Mouse (Mus musculus) embryo, embryonic 10.5 days (tissue): ENCODE data around the gene Drc7.

Experiments
- DNase-seq: peaks from one replicate; pipeline ENCODE4 v3.0.0-alpha.2; 2015; ENCODE audit warnings: low spot score

The Drc7 gene

DNA sequence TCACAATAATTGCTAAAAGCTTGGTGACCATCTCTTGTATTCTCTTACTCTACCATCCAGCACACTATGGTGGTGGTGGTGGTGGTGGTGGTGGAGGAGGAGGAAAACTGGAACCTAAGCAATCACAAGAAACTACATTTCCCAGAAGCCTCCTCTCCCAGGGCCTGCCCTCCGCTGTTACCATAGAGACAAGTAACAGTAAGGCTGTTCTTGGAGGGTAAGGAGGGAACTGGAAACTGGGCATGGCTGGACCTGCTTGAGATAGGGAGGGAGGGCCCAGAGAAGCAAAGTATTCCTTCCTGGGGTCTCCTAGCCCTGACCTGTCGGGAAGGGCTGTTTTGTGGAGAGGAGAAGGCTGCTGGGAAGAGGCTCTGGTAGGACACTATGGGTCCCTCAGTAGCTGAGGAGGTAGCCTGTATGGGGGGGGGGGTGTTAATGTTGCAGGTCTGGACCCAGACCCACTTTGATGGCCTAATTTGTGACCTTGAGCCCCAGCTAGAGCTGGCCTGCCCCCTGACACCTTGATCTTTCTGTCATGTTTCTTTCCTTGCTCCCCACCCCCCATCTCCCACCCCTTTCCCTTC lies at the start of gene Drc7:
Gene Drc7, plus strand, starts transcription at position 177 of the 584 bp plus-strand sequence.
- DNase-seq = peak; percentile 62

DNA sequence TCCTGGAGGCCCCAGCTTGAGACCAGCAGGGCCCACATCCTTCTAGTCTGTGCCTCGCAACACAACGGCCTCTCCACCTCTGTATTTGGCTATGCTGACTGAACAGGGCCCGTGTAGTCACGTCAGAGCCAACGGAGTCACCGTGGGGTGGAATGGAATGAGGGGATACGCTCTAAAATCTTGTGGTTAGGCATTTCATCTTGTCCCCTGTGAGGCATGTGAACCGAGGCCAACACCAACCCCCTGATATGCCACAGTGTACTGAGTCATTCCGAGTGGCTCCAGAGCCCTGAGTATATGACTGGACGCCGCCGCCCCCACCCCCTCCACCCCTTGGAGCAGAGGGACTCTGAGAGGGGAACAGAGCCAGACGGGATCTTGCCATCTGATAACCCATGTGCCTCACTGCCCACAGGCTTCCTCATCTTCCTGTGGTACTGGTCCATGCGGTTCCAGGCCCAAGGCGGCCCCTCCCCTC lies 42.4 kb upstream of the Drc7 start:
- DNase-seq = no peak

DNA sequence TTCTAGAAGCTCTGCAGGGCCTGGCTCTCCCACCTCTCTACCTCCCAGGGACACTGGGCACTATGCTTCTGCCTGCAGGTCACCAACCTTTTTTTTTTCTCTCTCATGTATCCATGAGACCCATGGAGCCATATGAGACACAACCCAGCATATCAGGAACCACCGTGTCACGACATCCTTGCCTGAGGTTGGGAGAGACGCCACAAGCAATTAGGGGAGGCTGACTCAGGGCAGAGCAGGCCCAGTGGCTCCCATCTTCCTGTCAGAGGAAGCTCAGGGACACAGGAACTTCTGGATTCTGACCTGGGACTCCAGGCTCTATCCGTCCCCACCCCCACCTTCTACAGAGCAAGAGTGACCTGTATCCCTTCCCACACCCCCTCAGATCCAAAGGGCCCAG lies 39.0 kb upstream of the Drc7 start:
- no peak for DNase-seq

DNA sequence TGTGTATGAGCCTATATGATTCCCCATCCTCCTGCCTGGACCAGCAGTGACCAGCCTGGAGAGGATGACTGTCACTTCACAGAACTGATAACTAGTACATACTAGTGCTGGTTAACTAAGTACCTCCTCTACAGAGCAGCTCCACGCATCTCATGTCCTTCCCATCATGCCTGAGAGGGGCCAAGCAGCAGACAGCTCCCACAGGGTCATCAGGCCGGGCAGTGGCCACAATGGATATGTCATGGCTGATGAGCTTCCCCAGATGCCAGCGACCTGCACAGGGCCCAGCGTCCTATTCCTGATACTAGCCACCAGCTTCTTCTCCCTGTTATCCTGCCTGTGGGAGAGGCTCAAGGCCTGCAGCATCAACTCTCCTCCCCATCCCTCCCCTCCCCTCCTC lies 38.2 kb upstream of the Drc7 start:
- no peak for DNase-seq

DNA sequence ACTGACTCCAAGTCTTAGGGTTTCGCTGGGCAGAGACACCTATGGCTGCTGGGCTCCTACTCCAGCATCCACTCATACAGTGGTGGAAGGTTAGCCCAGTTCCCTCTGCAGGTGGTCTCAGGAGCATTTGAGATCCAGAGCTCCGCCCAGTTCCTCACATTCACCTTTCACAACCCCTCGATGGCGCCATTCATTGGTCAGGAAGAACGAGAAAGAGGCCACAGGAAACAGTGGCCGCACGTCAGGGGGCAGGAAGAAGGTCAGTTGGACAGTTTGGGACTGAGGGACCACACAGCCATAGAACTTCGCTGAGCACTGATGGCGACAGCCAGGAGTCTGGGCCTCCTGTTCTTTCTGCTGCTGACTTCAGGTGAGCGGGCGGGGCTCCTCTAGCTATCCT lies 37.5 kb upstream of the Drc7 start, which contains the start of gene Adgrg3:
Gene Adgrg3, plus strand, starts transcription at position 242 of the 400 bp plus-strand sequence.
- no peak for DNase-seq

DNA sequence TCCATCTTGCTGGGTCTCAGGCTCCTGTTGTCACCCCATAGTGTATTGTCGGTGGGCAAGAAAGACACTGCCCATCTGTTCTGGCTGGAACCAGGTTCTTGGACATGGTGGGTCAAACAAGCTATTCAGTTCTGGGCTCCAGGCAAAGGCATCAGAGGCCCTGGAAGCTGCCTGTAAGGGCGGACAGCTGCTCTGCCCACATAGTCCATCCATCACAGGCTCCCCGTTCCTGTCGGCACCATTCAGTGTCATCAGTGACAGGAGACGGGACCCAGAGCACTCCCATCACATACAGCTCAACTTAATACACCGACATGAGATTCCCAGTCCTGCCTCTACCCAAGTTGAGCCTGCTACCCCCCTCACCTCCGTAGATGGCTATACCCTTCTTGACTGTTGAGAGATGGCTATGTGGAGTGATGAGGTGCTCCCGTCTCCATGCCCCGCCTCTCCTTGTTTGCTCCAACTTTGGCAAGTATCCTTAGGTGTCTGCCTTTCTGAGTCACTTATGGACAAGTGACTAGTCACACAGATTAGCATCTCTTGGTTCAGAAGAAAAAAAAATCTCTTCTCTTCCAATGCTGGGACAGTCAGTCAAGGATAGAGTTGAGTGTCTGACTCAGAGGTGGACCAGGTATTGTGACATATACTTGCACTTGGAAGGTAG lies 36.8 kb upstream of the Drc7 start:
- DNase-seq = no peak

DNA sequence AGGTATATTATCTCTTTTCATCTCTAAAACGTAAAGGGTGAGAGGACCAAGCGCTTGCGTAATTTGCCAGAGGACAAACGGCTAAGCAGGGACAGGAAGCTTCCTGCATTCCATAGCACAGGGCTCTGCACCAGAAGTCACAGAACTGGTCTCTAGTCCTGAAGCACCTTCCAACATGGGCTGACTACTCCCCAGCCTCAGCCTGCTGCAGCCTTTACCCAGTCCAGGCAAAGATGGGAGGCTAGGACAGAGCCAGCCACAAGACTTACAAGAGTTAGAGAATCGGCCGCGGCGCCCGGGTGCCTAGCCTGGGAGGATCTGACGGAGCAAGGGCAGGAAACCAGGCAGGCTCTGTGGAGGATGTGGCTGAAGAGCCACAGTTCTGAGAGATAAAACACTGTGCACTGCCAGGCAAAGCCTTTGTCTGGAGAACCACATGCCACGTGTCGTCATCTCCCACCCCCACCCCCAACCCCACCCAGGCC lies 34.6 kb upstream of the Drc7 start:
- DNase-seq = no peak

DNA sequence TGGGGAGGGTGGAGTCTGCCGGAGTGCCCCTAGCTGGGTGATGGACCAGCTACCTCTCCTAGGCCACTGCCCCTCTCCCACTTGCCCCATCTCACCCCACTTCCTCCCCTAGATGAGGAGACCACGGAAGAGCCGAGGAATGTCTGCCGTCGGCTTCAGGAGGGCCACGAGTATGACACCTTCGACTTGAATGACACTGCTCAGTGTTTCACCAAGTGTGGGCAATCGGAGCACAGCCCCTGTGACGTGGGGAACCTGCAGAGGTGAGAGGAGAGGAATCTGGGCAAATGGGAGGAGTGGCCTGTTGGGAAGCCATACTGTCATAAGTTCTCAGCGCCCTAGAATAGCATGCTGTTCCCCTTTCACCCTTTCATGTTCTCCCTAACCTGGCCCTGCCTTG lies 34.1 kb upstream of the Drc7 start:
- no peak for DNase-seq

DNA sequence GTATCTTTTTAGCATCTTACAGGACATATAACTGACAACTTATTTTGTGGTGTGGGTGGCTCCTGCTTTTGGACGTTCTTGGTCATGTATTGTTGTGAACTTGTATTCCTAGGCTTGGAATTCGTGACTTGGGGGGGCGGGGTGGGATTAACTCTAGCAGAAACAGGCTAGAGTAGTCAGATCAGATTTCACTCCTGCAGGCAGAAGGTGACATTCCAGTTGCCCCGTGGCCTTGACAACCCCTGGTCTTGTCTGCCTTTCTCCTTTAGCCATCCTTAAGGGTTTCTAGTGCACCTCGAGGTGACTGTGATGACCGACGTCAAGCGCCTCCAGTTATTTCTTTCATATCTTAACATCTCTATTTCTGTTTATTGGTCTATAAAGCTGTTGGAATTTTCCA lies 31.7 kb upstream of the Drc7 start:
- peak; percentile 49 for DNase-seq

DNA sequence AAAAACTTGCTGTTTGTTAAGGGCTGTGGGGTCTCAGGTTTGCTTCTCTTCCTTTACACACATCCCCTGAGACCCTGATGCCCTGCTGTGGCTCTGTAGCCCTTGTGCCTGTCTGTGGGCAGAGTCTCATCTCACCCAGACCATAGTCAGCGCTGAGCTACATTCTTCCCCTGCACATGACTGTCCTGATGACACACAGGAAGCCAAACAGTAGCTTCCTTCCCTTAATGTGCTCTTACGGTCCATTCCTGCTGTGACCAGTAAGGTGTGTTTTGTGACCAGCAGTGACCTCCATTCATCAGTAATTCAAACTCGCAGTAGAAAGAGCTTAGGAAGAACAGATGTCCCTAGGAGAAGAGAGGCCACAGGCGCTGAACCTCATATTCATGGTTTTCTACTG lies 30.5 kb upstream of the Drc7 start:
- DNase-seq = no peak

DNA sequence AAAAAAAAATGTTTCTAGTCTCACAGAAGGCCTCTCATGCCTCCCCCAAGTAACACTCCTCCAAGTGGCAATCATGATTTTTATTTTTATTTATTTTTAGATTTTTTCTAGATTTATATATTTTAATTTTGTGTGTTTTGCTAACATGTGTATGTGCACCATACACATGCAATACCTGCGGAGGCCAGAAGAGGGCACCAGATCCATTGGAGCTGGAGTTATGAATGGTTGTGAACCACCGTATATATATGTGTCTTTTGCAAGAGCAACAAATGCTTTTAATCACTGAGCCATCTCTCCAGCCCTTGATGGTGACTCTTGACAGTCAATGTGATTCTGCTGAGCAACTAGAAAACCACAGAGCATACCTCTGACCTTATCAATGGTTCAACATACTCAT lies 29.5 kb upstream of the Drc7 start:
- peak; percentile 38 for DNase-seq

DNA sequence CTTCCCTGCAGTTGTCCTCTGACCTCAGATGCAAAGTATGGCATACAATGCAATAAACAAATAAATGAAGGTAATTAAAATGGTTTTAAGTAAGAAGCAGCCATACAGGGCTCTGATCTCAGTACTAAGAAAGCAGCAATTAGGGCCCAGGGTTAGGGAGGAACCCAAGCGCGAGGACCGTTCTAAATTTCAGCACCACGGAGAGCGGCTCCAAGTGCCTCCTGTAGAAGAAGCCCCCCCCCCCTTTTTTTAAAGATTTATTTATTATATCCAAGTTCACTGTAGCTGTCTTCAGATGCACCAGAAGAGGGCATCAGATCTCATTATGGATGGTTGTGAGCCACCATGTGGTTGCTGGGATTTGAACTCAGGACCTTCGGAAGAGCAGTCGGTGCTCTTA lies 26.5 kb upstream of the Drc7 start:
- DNase-seq = peak; percentile 72

DNA sequence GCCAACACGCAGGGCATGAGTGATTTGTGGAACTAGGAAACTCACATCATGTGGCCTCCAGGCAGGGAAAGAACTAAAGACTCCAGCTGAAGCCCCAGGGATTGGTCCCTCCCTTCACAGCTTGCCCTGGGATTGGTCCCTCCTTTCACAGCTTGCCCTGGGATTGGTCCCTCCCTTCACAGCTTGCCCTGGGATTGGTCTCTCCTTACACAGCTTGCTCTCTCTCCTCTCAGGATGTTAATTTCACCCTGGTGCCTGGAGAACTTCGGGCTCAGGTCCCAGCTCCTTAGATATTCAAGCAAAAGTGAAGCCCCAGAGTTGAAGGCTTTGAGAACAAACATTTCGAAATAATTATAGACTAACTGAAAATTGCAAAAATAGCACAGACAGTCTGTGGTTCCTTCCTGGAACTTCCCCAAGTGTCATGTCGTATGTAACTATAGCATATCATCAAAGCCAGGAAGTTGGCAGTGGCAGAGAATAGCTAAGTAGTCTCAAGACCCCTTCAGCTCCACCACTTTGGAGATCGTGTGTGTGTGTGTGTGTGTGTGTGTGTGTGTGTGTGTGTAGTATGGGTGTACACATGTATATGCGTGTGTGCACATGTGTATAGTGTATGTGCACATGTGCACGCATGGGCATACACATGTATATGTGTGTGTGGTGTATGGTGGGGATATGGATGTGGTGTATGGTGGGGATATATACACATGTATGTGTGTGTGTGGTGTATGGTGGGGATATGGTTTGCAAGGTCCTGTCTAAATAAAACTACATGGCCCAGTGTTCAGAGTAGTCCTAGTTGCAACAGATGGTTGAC lies 17.6 kb upstream of the Drc7 start:
- DNase-seq = peak; percentile 36

DNA sequence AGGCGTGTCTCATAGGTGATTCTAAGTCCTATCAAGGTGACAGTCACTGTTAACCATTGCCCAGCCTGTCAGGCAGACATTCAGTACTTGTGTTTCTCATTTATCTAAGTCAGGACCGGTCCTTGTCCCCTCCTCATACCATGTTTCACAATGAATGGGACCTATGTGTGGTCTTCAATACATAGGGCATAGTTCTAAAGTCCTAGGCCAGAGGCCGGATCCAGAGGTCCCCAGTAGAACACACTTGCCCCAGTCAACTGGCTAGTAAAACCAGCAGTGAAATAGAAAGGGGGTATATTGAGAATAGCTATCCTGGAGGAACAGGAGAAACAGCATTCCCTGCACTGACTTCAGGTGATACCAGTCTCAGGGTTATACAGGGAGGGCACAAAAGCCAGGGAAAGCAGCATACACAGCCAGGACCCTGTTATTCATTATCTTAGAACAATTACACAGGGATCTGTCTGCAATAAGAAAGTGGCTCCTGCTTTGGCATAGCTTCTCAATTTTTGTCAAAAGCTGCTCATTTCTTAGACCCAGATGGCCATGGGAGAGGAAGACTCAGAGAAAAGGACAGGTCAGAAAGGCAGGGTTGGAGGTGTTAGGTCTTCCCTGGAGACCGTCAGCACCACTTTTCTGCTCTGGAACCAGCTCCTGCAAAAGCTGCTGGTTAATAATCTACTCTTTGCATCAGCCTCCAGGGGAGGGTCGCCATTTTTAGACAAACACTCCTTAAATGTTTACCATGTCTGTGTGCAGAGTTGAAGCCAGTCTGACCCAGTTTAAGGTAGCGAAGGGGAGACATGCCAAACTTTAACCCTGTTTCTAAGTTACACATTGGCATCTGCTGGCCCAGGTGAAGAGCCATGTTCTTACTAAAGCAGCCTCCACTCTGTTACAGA lies 12.8 kb upstream of the Drc7 start:
- DNase-seq = no peak

DNA sequence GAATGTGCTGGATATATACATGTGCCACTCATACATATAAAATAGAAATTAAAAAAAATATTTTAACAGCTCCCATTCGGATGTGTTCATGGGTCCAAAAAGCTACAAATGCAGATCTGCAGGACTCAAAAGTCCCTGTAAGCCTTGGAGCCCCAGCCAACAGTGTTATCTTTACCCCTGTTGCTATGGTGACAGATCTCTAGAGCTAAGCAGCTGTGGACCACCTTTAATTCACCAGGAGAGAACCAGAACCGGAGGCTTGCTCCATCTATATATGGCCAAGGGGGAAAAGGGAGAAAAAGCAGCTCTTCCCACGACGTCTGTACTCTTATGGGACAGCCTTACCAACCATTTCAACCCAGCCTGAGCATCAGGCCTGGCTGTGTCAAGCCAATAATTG lies 10.1 kb upstream of the Drc7 start:
- DNase-seq = no peak

DNA sequence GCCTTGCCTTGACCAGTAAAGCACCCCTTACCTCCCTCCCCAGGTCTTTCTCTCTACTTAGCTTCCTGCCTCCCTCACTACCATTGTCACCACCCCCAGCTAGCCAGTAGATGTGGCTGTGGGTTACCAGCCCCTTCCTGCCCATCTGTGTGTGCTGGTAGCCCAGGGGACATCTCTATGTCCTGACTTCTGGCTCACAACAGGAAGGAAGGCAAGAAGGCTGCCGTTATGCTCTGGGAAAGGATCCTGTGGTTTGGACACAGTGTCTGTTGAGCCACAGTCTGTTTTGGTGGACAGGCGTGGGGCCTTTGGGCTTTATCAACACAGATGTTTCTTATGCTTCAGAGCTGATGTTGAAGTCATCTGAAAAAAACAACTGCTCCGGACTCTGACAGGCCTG lies 7.9 kb upstream of the Drc7 start:
- no peak for DNase-seq

DNA sequence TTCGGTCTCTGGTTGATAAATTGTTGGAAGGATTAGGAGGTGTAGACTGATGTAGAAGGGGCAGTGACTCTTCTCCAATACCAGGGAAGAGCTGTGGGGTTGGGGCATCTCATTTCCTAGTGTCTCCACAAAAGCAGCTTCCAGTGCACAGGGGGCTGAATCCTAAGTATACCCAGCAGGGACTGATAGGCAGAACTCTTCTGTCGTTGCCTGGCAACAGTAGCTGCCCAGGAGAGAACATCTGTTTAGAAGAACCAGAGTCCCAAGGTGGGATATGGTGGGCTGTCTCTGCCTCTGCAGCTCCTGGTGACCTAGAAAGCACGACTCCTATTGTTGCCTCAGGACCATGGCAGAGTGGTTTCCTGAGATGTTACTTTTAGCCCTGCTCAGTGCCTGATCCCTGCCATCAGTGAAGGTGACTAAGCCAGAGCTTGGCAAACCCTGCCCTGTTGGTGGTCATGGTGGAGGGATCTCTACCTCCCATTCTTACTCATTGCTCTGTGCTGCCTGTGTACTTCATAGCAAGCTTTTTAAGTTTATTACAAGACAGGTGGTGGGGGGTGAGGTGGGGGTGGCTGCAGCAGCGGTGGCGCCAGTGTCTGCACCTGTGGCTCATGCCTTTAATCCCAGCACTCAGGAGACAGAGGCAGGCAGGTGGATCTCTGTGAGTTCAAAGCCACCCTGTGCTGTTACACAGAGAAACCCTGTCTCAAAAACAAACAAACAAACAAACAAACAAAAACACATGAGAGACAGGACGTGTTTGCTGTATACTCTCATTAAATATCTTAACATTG lies 6.8 kb upstream of the Drc7 start:
- DNase-seq = no peak

DNA sequence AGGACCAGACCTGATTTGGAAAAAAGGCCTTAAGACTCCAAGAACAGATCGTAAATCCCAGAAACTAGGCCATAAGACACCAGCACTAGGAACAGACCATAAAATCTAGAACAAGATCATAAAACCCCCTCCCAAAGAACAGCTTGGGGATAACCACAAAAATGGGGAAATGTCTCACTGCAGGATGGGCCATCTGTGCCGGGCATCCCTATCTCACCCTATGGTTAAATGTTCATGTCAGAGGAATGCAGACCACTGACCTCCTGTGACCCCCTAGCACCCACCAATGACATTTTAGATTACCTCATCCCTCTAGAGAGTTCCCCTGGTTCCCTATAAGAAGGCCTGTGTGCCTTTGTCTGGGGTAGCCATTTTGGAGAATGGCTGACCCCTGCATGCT lies 5.3 kb upstream of the Drc7 start:
- no peak for DNase-seq

DNA sequence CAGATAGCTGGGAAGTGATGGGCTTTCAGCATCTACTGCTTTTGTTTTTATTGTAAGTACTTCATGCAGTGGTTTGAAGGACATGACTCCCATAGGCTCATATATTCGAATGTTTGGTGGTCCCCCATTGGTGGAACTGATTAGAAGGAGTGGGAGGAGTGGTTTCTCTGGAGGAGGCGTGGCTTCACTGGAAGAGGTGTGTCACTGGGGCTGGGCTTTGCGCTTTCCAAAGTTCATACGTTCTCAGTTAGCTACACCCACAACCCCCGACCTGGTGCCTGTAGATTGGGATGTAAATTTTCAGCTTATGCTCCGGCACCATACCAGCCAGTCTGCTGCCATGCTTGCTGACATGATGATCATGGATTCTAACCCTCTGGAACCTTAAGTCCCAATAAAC lies 465 bp upstream of the Drc7 start:
- no peak for DNase-seq

DNA sequence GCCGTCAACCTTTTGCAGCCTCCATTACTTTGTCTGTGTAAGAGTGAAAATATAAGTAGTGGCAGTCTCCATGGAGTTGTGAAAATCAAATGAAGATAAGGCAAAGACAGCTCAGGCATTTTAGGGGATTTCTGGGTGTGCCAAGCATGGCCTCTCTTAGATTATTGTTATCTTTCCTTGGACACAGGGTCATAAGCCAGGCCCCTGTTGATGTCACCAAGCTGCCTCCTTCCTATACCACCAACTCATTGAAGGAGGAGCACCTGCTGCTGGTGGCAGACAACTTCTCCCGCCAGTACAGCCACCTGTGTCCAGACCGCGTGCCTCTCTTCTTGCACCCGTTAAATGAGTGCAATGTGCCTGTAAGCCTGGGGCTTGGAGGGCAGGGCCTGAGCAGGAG lies 1.5 kb downstream of the Drc7 start:
- no peak for DNase-seq

DNA sequence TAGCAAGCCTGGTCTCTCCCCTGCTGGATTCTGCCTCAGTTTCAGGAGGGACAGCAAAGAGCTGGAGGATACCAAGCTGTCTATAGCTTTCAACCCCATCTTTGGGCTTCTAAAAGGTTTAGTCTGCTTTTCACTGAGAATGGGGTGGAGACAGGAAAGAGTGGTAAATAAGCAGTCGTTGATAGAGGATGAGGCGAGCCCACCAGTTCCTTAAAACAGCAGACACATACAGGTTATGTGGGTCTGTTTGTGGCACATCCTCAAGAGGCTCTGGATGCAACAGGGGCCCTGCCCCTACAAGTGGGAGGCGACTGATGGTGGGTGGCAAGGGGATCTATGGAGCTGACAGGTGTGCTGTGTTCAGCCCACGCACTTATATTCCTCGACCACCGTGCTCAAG lies 3.8 kb downstream of the Drc7 start:
- DNase-seq = no peak
